Mouse (Mus musculus) embryonic stem cell, embryonic (primary cell): ENCODE measurements around the gene Uap1l1.

Experiments
- CTCF ChIA-PET, 4 experiments: fragments of 300-600 bp in 2 of 4; fragments of 350-600 bp in 2 of 4; sonication (Branson Sonifier 250); formaldehyde crosslinking; loops; one replicate each; lab custom pipeline; 2022; ENCODE audit warnings: inconsistent platforms in 2 of 4; lab: Charles Lee
- POLR2A ChIA-PET, 4 experiments: fragments of 300-600 bp in 2 of 4; fragments of 350-600 bp in 2 of 4; sonication (Branson Sonifier 250); formaldehyde crosslinking; loops; one replicate each; lab custom pipeline; 2022; ENCODE audit warnings: antibody characterized with exemption in 4 of 4, inconsistent platforms in 1 of 4; lab: Charles Lee

The Uap1l1 gene

DNA sequence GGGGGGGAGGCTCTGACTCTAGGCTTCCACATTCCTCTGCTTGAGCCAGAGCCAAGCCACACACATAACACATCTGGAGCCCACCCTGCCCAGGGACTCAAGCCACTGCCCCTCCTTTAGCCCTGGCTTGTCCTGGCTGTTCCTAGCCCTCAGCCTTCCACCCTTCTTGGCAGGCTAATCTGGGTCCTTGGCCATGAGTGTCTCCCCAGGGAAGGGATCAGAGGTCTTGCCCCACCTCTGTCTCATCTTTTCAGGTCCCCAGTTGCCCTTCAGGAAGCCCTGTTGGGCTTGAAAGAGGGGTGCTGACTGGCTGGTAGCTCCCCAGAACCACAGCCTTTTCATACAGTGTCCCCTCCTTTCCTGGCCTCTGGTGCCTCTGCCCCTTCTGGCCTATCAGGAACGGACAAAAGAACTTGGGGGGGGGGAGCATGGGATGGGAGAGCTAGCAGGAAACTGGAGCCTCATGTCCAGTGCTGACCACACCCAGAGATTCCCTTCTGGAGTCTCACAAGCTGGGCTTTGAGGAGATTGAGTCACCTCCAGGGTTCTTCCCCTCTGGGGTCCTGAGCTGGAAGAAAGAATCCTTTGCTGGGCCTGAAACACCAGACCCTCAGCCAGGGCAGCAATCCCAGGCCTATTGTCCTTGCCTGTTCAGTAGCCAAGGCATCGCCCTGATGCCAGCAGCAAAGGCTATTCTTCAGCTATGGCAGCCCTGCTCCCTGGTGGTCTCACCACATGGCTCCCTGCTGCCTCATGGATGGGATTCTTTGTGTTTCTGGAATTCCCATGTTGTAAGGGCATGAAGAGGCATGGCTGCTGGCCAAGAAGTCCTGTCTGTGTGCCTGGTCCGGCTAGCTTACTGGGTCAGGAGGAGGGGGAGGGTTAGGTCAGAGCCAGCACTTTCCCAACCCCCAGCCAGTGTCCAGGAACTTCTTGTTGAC lies 29.1 kb upstream of the Uap1l1 start:
- ChIA-PET CTCF (interaction anchor here (0.6 to 4.4 kb wide), 9 partner anchors 8 to 187 kb away, joined by 3 to 17 read pairs (median 3); partner anchors contain the start of genes Abca2 (in 1 of the 4), Ajm1 (in 1 of the 4) and Sapcd2 (in 1 of the 4)), POLR2A (interaction anchor here in 3 of 4 experiments (0.5 to 6.8 kb wide), 11 partner anchors 13 to 459 kb away, joined by 3 to 43 read pairs (median 4); partner anchors contain the start of genes Arrdc1 (in 1 of the 3), Fut7 (in 1 of the 3) and Tubb4b (in 1 of the 3))

DNA sequence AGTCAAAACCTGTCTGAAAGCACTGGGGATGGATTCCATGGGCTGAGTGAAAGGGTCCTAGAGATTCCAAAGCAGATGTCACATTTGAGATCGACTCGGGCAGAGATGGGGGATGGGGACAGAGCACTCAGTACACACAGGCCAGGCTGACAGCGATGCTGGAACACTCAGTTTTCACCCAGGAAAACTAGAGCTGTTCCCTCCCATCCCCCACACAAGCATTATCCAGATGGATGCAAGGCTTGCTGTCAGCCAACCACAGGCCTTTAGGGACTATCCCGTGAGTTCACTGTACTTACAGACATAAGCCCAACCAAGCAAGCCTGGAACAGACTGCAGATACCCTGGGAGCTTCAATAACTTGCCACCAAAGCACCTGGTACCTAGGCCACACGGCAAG lies 25.8 kb upstream of the Uap1l1 start:
- ChIA-PET POLR2A (interaction anchor here in 2 of 4 experiments (0.8 to 6.8 kb wide), 7 partner anchors 9 to 130 kb away, joined by 3 to 43 read pairs (median 4); partner anchors contain the start of gene Sapcd2 (in 1 of the 2)), CTCF (interaction anchor here in 3 of 4 experiments (0.8 to 3.2 kb wide), 5 partner anchors 9 to 35 kb away, joined by 4 to 15 read pairs (median 9); no protein-coding TSS in a partner anchor)

DNA sequence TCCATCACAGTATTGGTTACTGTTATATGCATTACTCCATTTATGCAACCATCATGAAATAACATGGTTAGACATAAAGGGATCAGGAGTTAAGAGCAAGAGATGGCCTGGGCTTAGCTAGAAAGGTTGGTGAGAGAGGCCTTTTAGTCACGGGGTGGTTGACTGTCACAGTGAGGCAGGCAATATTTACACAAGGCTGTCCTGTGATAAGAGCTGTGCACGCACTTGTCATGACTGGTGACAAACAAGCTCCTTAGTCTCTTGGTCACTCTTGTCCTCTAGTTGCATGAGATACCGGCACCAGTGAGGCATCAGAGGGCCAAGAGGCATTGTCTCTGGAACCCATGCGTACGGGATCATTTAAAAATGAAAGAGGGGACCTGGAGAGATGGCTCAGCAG lies 19.0 kb upstream of the Uap1l1 start:
- CTCF ChIA-PET = interaction anchor here (0.6 to 1.6 kb wide), 5 partner anchors 8 to 106 kb away, joined by 3 to 5 read pairs (median 3); no protein-coding TSS in a partner anchor
- POLR2A ChIA-PET = interaction anchor here in 3 of 4 experiments (0.5 to 6.6 kb wide), 5 partner anchors 9 to 822 kb away, joined by 3 to 43 read pairs (median 5); partner anchors contain the start of genes Entpd2 (in 1 of the 3) and Sapcd2 (in 1 of the 3)

DNA sequence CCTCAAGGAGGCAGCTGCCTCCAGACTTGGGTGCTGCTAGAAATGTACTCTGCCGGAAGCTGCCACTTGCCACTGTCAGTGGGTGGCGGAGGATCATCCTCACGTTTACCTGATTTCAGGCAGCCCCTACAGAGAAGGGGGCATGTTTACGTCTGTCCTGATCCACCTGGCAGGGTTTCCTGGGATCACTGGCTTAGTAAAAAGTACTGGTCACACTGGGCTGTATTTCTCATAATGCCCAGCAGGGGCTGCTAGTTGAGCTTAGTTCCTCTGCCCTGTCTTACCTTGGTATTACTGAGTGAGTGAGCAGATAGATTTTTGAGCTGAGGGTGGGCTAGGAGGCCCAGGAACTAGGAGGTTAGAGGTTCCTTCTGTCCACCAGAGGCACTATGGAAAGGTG lies 11.1 kb upstream of the Uap1l1 start:
- ChIA-PET POLR2A (interaction anchor here (0.6 to 11.6 kb wide), 34 partner anchors 9 to 190 kb away, joined by 3 to 146 read pairs (median 4); partner anchors contain the start of genes Anapc2 (in 2 of the 4), Dpp7 (in 2 of the 4), Entpd2 (in 2 of the 4) and Ssna1 (in 2 of the 4)), CTCF (interaction anchor here (0.6 to 4.1 kb wide), 43 partner anchors 8 to 282 kb away, joined by 3 to 28 read pairs (median 4); partner anchors contain the start of genes Entpd2 (in 3 of the 4), Abca2 (in 2 of the 4), Anapc2 (in 2 of the 4) and Ssna1 (in 2 of the 4))

DNA sequence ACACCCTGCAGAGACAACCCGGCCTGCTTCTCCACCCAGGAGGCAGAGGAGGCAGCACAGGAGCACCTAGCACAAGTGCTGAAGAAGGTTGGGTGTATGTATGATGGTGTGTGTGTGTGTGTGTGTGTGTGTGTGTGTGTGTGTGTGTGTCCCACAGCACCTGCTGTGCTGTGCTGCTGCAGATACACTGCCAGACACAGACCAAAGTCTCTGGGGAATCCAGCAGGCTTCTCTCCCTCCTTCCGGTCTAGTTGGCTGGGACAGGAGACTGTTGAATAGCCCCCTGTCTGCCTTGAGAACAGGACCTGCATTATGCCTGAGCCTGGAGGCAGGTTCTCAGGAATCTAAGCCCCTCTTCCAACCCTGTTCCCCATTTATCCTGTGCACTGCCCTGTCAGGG lies 7.9 kb upstream of the Uap1l1 start:
- ChIA-PET POLR2A (interaction anchor here in 3 of 4 experiments (1.5 to 11.6 kb wide), 17 partner anchors 8 to 210 kb away, joined by 4 to 146 read pairs (median 17); partner anchors contain the start of genes Entpd2 (in 2 of the 3), Uap1l1 (in 2 of the 3), Anapc2 (in 1 of the 3) and Ssna1 (in 1 of the 3)), CTCF (interaction anchor here in 3 of 4 experiments (1.0 to 4.1 kb wide), 6 partner anchors 23 to 145 kb away, joined by 3 to 26 read pairs (median 4); partner anchors contain the start of gene Npdc1 (in 1 of the 3))

DNA sequence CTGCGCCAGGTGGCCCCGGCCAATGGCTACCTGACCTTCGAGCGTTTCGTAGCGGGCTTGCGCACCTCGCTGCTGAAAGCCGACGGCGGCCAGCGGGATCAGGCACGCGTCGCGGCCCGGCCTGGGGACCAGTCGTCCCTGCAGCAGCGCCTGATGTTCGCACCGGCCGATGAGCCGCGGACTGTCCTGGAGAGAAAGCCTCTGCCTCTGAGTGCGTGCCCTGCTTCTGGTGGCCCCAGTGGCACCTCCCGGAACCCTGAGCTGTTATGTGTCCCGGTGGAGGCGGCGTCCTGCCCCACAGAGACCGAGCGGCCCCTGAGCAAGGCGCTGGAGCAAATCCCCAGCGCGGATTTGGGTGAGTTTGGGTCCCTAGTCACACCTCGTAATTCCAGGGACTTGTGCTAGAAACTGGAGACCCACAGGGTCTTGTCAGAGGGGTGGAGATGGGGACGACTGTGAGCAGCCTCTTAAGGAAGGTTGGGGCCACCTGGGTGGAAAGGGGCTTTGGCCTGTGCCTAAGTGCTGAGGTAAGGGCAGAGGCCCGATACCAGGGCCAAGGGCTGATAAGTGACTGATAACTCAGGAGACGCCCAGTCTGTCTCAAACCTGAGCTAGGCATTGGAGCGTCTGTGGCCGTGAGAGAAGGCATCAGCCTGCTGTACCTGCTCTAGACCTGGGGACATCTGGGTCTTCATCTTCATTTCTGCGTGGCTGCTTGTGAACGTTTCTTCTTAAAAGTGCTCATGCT lies 7.3 kb upstream of the Uap1l1 start:
- POLR2A ChIA-PET = interaction anchor here in 3 of 4 experiments (0.5 to 11.6 kb wide), 84 partner anchors 8 to 611 kb away, joined by 3 to 146 read pairs (median 5); partner anchors contain the start of genes Anapc2 (in 2 of the 3), Cysrt1 (in 2 of the 3), Edf1 (in 2 of the 3) and Entpd2 (in 2 of the 3)
- CTCF ChIA-PET = interaction anchor here (0.5 to 4.1 kb wide), 26 partner anchors 17 to 208 kb away, joined by 3 to 26 read pairs (median 4); partner anchors contain the start of genes Abca2 (in 1 of the 4), Ajm1 (in 1 of the 4), Entpd2 (in 1 of the 4) and Npdc1 (in 1 of the 4)

DNA sequence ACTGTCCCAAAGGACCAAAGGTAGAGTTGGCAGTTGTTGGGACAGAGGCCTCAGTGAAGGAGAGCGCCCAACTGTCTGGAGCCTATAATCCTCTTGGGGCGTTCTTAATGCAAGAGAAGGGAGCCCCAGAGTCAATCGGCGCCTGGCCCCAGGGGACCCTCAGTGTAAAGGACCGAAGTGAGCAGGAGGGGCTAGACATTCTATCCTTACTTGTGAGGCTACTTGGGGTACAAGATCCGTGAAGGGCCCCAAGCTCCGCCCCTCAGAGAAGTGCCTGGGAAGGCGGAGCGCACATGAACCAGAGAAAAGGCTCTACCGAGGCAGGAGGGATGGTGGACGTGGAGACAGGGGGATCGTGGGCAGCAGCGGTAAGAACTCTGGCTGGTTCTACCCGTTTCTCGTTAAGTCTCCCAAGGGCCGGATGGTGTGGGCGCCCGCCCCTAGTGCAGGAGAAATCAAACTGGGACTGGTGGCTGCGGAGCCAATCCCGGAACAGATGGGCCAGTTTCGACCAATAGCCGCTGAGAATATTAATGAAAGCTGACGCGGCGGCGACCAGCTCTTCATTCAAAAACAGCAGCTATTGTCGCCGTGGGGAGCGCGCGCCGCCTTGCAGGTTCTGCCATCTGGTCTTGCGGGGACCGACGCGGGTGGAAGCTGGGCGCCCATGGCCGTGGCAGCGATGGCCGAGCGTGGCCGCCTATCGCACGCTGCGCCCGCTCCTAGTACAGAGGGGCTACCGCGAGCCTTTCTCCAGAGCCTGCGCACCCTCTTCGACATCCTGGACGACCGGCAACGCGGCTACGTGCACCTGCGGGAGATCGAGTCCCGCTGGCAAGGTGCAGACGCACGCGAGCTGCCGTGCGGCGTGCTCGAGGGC lies 6.5 kb upstream of the Uap1l1 start, which contains the start of gene Sapcd2:
Sapcd2 (plus strand) TSS at position 558 of the 880 bp plus-strand sequence.
- ChIA-PET CTCF (interaction anchor here (0.5 to 2.7 kb wide), 25 partner anchors 18 to 209 kb away, joined by 3 to 17 read pairs (median 4); partner anchors contain the start of genes Abca2 (in 1 of the 4), Ajm1 (in 1 of the 4), Entpd2 (in 1 of the 4) and Tubb4b (in 1 of the 4)), POLR2A (interaction anchor here in 3 of 4 experiments (0.5 to 11.6 kb wide), 90 partner anchors 9 to 611 kb away, joined by 3 to 146 read pairs (median 4); partner anchors contain the start of genes Anapc2 (in 2 of the 3), Cysrt1 (in 2 of the 3), Edf1 (in 2 of the 3) and Entpd2 (in 2 of the 3))

DNA sequence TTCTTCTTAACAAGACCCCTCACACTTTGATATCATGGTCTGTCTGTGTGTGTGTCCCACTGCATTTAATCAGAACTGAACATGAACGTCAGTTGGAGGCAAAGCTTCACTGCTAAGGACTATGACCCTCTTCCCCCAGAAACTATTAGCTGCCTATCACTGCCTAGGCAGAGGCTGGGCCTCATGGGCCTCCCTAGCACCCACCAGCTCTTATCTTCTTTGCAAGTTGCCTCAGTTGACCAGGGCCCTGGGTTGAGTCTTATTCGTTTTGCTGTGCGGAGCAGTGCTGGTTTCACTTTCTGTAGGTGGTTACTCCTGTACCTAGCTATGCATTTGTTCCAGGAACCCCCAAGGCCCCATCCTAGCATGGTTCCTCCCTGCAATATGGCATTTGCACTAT lies 4.5 kb upstream of the Uap1l1 start:
- CTCF ChIA-PET = no interaction called here
- POLR2A ChIA-PET = interaction anchor here in 1 of 4 experiments (1.0 to 1.7 kb wide), 3 partner anchors 14 to 77 kb away, joined by 3 read pairs; partner anchors contain the start of gene Dpp7

DNA sequence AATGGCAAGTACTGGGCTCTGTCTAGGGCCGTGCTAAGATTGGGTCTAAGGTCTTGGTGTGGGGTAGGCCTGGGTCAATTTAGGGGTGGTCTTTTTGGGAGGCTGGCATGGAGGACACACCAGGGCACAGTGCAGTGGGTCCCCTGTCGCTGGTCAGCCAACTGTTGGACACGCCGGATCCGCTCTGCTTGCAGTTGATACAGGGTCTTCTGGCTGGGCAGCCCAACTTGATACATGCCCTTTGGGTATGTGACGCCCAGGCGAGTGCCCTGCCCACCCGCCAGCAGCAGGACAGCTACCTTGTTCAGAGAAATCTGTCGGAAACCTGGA lies 756 bp downstream of the Uap1l1 start:
- ChIA-PET CTCF (interaction anchor here in 3 of 4 experiments (1.1 to 3.1 kb wide), 5 partner anchors 11 to 136 kb away, joined by 3 to 14 read pairs (median 3); no protein-coding TSS in a partner anchor), POLR2A (interaction anchor here in 3 of 4 experiments (0.7 to 9.2 kb wide), 40 partner anchors 8 to 182 kb away, joined by 3 to 146 read pairs (median 4); partner anchors contain the start of genes Dpp7 (in 2 of the 3), Entpd2 (in 2 of the 3), Anapc2 (in 1 of the 3) and Man1b1 (in 1 of the 3))

DNA sequence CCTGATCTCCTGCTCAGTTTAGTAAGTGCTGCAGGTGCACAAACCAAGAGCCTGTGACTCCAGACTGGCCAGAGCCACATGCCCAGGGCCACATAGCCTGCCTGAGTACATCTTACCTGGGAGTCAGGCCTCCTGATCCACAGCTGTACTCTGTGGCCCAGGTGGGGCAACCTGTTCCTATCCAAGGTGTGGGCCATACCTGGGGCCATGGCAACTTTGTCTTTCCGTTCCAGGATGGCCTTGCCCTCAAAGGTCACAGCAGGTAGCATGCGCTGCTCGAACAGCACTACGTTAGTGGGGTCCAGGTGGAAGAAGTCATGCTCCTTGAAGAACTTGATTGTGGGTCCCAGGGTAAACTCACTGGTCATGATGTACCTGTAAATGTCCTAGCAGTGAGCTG lies 1.2 kb downstream of the Uap1l1 start:
- ChIA-PET POLR2A (interaction anchor here in 3 of 4 experiments (1.0 to 9.2 kb wide), 28 partner anchors 7 to 182 kb away, joined by 3 to 146 read pairs (median 5); partner anchors contain the start of genes Dpp7 (in 2 of the 3), Entpd2 (in 2 of the 3), Man1b1 (in 1 of the 3) and Sapcd2 (in 1 of the 3)), CTCF (interaction anchor here in 2 of 4 experiments (1.1 to 1.8 kb wide), 3 partner anchors 12 to 38 kb away, joined by 3 to 5 read pairs (median 3); no protein-coding TSS in a partner anchor)

DNA sequence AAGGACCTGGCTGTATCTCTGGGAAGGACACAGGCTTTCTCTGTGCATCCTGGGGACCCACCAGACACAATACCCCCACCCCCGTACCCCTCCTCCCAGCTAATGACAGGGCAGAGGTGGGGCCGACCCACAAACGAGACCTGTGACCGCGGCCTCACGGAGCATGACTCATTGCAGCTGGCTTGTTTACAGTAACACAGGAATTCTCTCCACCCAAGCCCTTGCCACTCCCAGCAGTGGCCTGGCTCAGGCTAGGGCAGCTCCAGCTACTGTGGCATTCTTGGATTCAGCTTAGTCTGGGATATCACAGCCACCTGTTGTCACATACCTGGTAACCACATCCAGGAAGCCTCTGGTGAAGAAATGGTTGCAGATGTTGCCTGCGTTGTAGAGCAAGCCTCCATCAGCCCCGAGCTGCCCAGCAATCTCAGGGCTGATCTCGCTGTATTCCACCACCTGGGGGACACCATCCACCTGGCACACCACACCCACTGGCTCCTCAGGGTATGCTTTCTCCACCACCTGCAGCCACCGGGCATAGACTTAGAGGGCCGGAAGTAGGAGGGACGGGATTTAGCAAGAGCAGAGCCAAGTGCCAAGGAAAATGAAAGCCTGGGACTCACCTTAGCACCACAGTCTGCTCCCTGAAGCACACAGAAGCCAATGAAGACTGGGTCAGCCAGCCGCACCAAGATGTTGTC lies 1.9 kb downstream of the Uap1l1 start:
- CTCF ChIA-PET = interaction anchor here in 3 of 4 experiments (0.5 to 1.5 kb wide), 3 partner anchors 39 to 1082 kb away, joined by 3 to 4 read pairs (median 3); no protein-coding TSS in a partner anchor
- POLR2A ChIA-PET = interaction anchor here in 3 of 4 experiments (0.8 to 9.2 kb wide), 17 partner anchors 9 to 212 kb away, joined by 3 to 146 read pairs (median 4); partner anchors contain the start of genes Sapcd2 (in 2 of the 3), Lrrc26 (in 1 of the 3), Man1b1 (in 1 of the 3) and Phpt1 (in 1 of the 3)

DNA sequence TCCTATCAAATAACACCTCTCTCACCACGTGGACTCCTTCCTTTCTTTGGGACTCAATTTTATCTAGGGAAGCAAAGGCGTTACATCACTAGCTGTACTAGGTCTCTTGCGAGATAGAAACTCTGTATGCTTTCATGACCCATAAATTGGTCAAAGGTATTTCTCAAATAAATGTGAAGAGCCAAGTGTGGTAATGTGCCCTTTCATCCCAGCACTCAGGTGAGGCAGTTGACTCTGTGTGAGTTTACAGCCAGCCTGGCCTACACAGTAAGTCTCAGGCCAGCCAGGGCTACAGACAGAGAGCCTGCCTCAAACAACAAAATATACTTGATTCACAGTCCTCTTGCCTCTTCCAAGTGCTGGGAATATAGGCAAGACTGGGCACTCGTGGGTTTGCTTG lies 5.6 kb downstream of the Uap1l1 start:
- ChIA-PET POLR2A (interaction anchor here in 2 of 4 experiments (1.2 to 9.2 kb wide), 4 partner anchors 9 to 37 kb away, joined by 3 to 146 read pairs (median 22); partner anchors contain the start of gene Sapcd2 (in 1 of the 2)), CTCF (no interaction called here)

DNA sequence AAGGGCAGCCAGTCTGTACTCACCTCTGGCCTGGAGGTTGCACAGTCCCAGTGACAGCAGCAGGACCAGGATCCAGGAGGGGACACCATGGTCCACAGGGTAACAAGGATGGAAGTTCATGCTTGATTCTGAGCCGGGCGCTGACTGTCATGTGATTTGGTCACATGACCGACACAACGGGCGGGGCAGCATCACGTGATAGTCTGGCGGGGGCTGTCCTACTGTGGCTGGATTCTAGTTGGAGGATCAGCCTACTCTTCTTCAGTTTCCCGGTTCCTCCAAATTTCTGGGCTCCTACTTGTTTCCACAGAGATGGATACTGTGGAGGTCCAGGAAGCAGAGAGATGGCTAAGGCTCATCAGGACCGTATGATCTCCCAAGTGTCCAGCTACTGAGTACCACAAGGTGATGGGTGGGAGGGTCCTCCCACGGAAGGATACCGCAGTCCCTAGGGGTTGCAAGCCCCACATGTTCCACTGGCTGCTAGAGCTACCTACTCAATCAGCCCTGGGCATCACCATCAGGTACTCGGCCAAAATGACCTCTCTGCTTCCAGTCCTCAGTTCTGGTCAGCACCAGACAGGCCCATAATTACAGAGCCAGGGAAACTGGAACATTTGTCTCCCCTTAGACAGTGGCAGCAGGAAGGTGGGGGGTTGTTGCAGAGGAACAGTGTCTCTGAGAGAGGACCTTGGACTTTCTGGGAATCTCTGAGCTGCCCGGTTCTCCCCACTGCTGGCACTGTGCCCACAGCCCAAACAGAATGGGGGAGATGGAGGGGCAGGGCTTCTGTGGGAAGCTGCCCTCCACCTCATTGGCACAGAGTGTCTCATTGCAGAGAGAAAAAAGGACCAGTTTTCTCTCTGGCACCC lies 9.0 kb downstream of the Uap1l1 start, which contains the start of gene Dpp7:
Dpp7 (minus strand) TSS at position 152 of the 872 bp plus-strand sequence.
- CTCF ChIA-PET = interaction anchor here in 3 of 4 experiments (0.6 to 1.0 kb wide), 4 partner anchors 128 to 1228 kb away, joined by 3 to 4 read pairs (median 3); partner anchors contain the start of gene Ajm1 (in 1 of the 3)
- POLR2A ChIA-PET = interaction anchor here in 3 of 4 experiments (0.6 to 2.2 kb wide), 33 partner anchors 8 to 219 kb away, joined by 3 to 21 read pairs (median 4); partner anchors contain the start of genes Uap1l1 (in 3 of the 3), Anapc2 (in 2 of the 3), Sapcd2 (in 2 of the 3) and Ssna1 (in 2 of the 3)
